23 mouse cellular contexts compared by ENCODE assay signal in the genomic region with DNA sequence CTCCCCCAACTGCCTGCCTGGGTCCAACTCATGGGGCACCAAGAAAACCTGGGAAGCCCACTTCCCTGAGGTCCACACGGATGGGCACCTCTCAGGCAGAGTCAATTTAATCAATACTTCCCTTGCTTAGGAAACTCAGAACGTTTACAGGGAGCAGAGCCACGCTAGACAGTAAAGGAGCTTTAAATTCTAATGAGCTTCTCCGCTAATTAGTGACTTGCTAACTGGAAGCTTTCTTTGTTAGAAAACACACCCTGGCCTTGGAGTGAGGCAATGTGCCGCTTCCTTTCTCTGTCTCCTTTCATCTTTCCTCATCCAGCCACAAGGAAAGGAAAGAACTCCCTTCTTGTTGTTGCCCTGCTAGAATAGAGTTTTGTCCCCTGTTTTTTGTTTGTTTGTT. TPM values are rescaled to one million over a fixed set of nuclear protein-coding genes. Genes with fewer than 3 reads are reported as not detected.
"Had no signal": no experiment of that assay in that cellular context is flagged by ENCODE, and none has a peak within 500 bp of the region (broad histone marks: within the 10 kb centered on the region; RNA-seq: fewer than 3 reads in every experiment).

No protein-coding gene starts in this region.

- H3K4me1 ChIP-seq: liver, embryonic 13.5 days; stomach, embryonic 15.5 days had no signal

- H3K27ac ChIP-seq: liver, embryonic 13.5 days; midbrain, embryonic 15.5 days; neural tube, embryonic 13.5 days; stomach, embryonic 15.5 days had no signal

- H3K27me3 ChIP-seq: liver, embryonic 13.5 days; midbrain, embryonic 15.5 days had no signal

- H3K9ac ChIP-seq: liver, embryonic 13.5 days; midbrain, embryonic 15.5 days; neural tube, embryonic 13.5 days; stomach, embryonic 15.5 days had no signal

- ATAC-seq: midbrain, embryonic 15.5 days had no signal

- DNase-seq: kidney, adult 18-20 months; kidney, adult 9 months; kidney, postnatal 14 days; kidney, postnatal 4 days; liver, embryonic 13.5 days; lung, adult 2 months; lung, postnatal 14 days; lung, postnatal 4 days; right cerebral cortex, postnatal 25 days; spleen, adult 18-20 months; thymus, postnatal 4 days had no signal

- H3K9me3 ChIP-seq: liver, embryonic 13.5 days; midbrain, embryonic 15.5 days; neural tube, embryonic 13.5 days; stomach, embryonic 15.5 days had no signal

- H3K4me3 ChIP-seq: liver, embryonic 13.5 days; midbrain, embryonic 15.5 days; myocyte; neural tube, embryonic 13.5 days; stomach, embryonic 15.5 days had no signal

- H3K36me3 ChIP-seq: liver, embryonic 13.5 days; midbrain, embryonic 15.5 days; neural tube, embryonic 13.5 days; stomach, embryonic 15.5 days had no signal

- H3K4me2 ChIP-seq: liver, embryonic 13.5 days; midbrain, embryonic 11.5 days; midbrain, embryonic 15.5 days; neural tube, embryonic 13.5 days; stomach, embryonic 15.5 days had no signal

RNA-seq across cellular contexts. Expression of gene Gm826, which starts 54.6 kb away (rescaled TPM):
- total RNA-seq: layer of hippocampus, adult 18-20 months; layer of hippocampus, postnatal 14 days; left cerebral cortex, postnatal 25 days; megakaryocyte progenitor cell, adult 5-6 weeks; megakaryocyte-erythroid progenitor cell, adult 5-6 weeks; monocyte, adult 5-6 weeks; neutrophil, adult 5-6 weeks had no signal
- polyA plus RNA-seq: midbrain, embryonic 11.5 days; midbrain, embryonic 15.5 days; myocyte; neural tube, embryonic 13.5 days had no signal
